Mouse (Mus musculus) bone marrow macrophage, adult 2 months (primary cell): Measurements from ENCODE around the gene Plcd3.

Experiments used
- CTCF ChIP-seq: IDR thresholded peaks from 2 replicates; pipeline ENCODE4 v1.5.1; 2012; ENCODE audit warnings: low read depth, mild to moderate bottlenecking, low read length, moderate library complexity
- POLR2A ChIP-seq: IDR thresholded peaks from 2 replicates; pipeline ENCODE4 v1.6.1; 2012; ENCODE audit warnings: mild to moderate bottlenecking, low read depth, low read length, borderline replicate concordance

- no peak for TF ChIP-seq CTCF
- TF ChIP-seq POLR2A = no peak
Measured at GRCm38 (mm10) chr11:103106386-103106785, 4.9 kb upstream of the Plcd3 start.
